Mouse (Mus musculus) embryonic facial prominence, embryonic 13.5 days (tissue): ENCODE measurements around the gene Chchd3. TPM values are rescaled to one million over a fixed set of nuclear protein-coding genes. Genes with fewer than 3 reads are reported as not detected.
A peak's percentile ranks its signal among the peaks of the same experiment; 100 is the strongest.

ENCODE experiments used
- ATAC-seq: fragments of 200-750 bp; cut with Nextera tagmentation; 2 replicates; pipeline ENCODE4 v1.8.0; 2017; ENCODE audit warnings: low read depth; ENCODE audit not compliant: insufficient number of reproducible peaks, insufficient read depth, low FRiP score, low TSS enrichment
- H3K27ac ChIP-seq: fragments of 300-500 bp; sonication (generic); 2 replicates; pipeline ENCODE4 v1.5.1; 2015; ENCODE audit warnings: moderate library complexity, mild to moderate bottlenecking, inconsistent platforms
- H3K27me3 ChIP-seq: fragments of 300-500 bp; sonication (generic); 2 replicates; pipeline ENCODE4 v1.6.1; 2015; ENCODE audit warnings: mild to moderate bottlenecking, inconsistent platforms
- H3K36me3 ChIP-seq: fragments of 300-500 bp; sonication (generic); 2 replicates; pipeline ENCODE4 v1.6.1; 2015; ENCODE audit warnings: mild to moderate bottlenecking, inconsistent platforms
- H3K4me1 ChIP-seq: fragments of 300-500 bp; sonication (generic); 2 replicates; pipeline ENCODE4 v1.6.1; 2015; ENCODE audit warnings: inconsistent platforms
- H3K4me2 ChIP-seq: fragments of 300-500 bp; sonication (generic); 2 replicates; pipeline ENCODE4 v1.6.1; 2015; ENCODE audit warnings: moderate library complexity, mild to moderate bottlenecking, inconsistent platforms
- H3K4me3 ChIP-seq: fragments of 300-500 bp; sonication (generic); 2 replicates; pipeline ENCODE4 v1.5.1; 2015; ENCODE audit warnings: mild to moderate bottlenecking, inconsistent platforms
- H3K9ac ChIP-seq: fragments of 300-500 bp; sonication (generic); 2 replicates; pipeline ENCODE4 v1.6.1; 2015; ENCODE audit warnings: mild to moderate bottlenecking, inconsistent platforms
- H3K9me3 ChIP-seq: fragments of 300-500 bp; sonication (generic); 2 replicates; pipeline ENCODE4 v1.6.1; 2016; ENCODE audit warnings: inconsistent platforms
- WGBS: fragments of 180-500 bp; shearing (Covaris S2); methylation state at CpG from one replicate; pipeline ENCODE4 v1.1.7; 2015; ENCODE audit warnings: mixed read lengths; 5-methylcytosine and 5-hydroxymethylcytosine counted together
- polyA plus RNA-seq: library from polyadenylated mRNA; unstranded; fragments of >200 nt; fragmentation: Nextera tagmentation; extraction: Ambion mirVana; gene quantifications from 2 replicates; pipeline ENCODE4 v1.2.1, GENCODE M21; 2015

Chchd3 gene
- 107 TPM in 2 replicates for polyA plus RNA-seq

- peak; percentile 100 for ATAC-seq
- Histone ChIP-seq H3K9me3 (no peaks in the 10 kb centered on the region), H3K27me3 (0 out of 2 replicates have a peak, but pooled peaks cover 2% of the 10 kb centered on the region), H3K36me3 (peaks cover 5% of the 10 kb centered on the region), H3K9ac (peak within 1 kb of the TSS; percentile 91), H3K27ac (peak within 1 kb of the TSS; percentile 57), H3K4me2 (peak within 1 kb of the TSS; percentile 84), H3K4me1 (peaks cover 5% of the 10 kb centered on the region), H3K4me3 (peak within 1 kb of the TSS; percentile 94)
- under 1% methylated on average over 50 of the region's 50 CpGs for WGBS
Observed at GRCm38 (mm10) chr6:33059735-33060576, at the start of gene Chchd3. Gene Chchd3, minus strand, starts transcription at chr6:33060260.

GRCm38 (mm10) chr6:33104661-33105060 lies 44.6 kb upstream of the Chchd3 start:
- Histone ChIP-seq H3K27me3 (no peaks in the 10 kb centered on the region), H3K4me3 (no peak overlapping the region), H3K36me3 (no peaks in the 10 kb centered on the region), H3K4me2 (no peak overlapping the region), H3K9ac (no peak overlapping the region), H3K9me3 (no peaks in the 10 kb centered on the region), H3K27ac (no peak overlapping the region), H3K4me1 (no peaks in the 10 kb centered on the region)
- 90% methylated on average over 6 of the region's 6 CpGs for WGBS
- no peak for ATAC-seq

- Histone ChIP-seq H3K27ac (no peak overlapping the region), H3K4me2 (no peak overlapping the region), H3K4me1 (peaks cover 3% of the 10 kb centered on the region; the same call in 1 of the 2 replicates), H3K9me3 (no peaks in the 10 kb centered on the region), H3K9ac (no peak overlapping the region), H3K36me3 (no peaks in the 10 kb centered on the region), H3K4me3 (no peak overlapping the region), H3K27me3 (no peaks in the 10 kb centered on the region)
- no peak for ATAC-seq
- 88% methylated on average over 4 of the region's 4 CpGs for WGBS
Observed at GRCm38 (mm10) chr6:33098903-33099302, 38.8 kb upstream of the Chchd3 start.

- Histone ChIP-seq H3K4me3 (no peak overlapping the region), H3K36me3 (no peaks in the 10 kb centered on the region), H3K9me3 (no peaks in the 10 kb centered on the region), H3K27ac (no peak overlapping the region), H3K9ac (no peak overlapping the region), H3K4me2 (no peak overlapping the region), H3K4me1 (peaks cover 3% of the 10 kb centered on the region; the same call in 1 of the 2 replicates), H3K27me3 (no peaks in the 10 kb centered on the region)
- 27% methylated on average over 8 of the region's 8 CpGs for WGBS
- no peak for ATAC-seq
Observed at GRCm38 (mm10) chr6:33094671-33095233, 34.7 kb upstream of the Chchd3 start.

GRCm38 (mm10) chr6:33080186-33080585 lies 20.1 kb upstream of the Chchd3 start:
- no peaks in the 10 kb centered on the region for H3K27me3 ChIP-seq
- no peaks in the 10 kb centered on the region for H3K4me1 ChIP-seq
- H3K27ac ChIP-seq, result no peak overlapping the region
- H3K4me2 ChIP-seq, result no peak overlapping the region
- H3K4me3 ChIP-seq, result no peak overlapping the region
- H3K9ac ChIP-seq, result no peak overlapping the region
- H3K9me3 ChIP-seq, result no peaks in the 10 kb centered on the region
- H3K36me3 ChIP-seq, result no peaks in the 10 kb centered on the region
- WGBS, result 85% methylated on average over 1 of the region's 1 CpGs
- no peak for ATAC-seq

GRCm38 (mm10) chr6:33078260-33078936 lies 18.3 kb upstream of the Chchd3 start:
- Histone ChIP-seq H3K9me3 (no peaks in the 10 kb centered on the region), H3K9ac (no peak overlapping the region), H3K27ac (no peak overlapping the region), H3K4me3 (no peak overlapping the region), H3K4me2 (no peak overlapping the region), H3K4me1 (no peaks in the 10 kb centered on the region), H3K27me3 (no peaks in the 10 kb centered on the region), H3K36me3 (no peaks in the 10 kb centered on the region)
- ATAC-seq, result no peak
- 82% methylated on average over 19 of the region's 19 CpGs for whole genome bisulfite sequencing

- 73% methylated on average over 4 of the region's 4 CpGs for WGBS
- H3K4me2 ChIP-seq, result no peak overlapping the region
- H3K27ac ChIP-seq, result no peak overlapping the region
- no peaks in the 10 kb centered on the region for H3K9me3 ChIP-seq
- no peaks in the 10 kb centered on the region for H3K4me1 ChIP-seq
- no peak overlapping the region for H3K9ac ChIP-seq
- no peak for ATAC-seq
- H3K4me3 ChIP-seq, result no peak overlapping the region
- peaks cover 7% of the 10 kb centered on the region; the same call in 1 of the 2 replicates for H3K27me3 ChIP-seq
- no peaks in the 10 kb centered on the region for H3K36me3 ChIP-seq
Observed at GRCm38 (mm10) chr6:33066462-33066861, 6.4 kb upstream of the Chchd3 start.

- H3K4me2 ChIP-seq, result peak overlapping the region; percentile 84
- H3K9me3 ChIP-seq, result no peaks in the 10 kb centered on the region
- peak overlapping the region; percentile 91 for H3K9ac ChIP-seq
- ATAC-seq, result no peak
- H3K36me3 ChIP-seq, result peaks cover 12% of the 10 kb centered on the region
- peak overlapping the region; percentile 94 for H3K4me3 ChIP-seq
- H3K4me1 ChIP-seq, result peaks cover 5% of the 10 kb centered on the region
- H3K27ac ChIP-seq, result peak overlapping the region; percentile 57; the same call in 1 of the 2 replicates
- WGBS, result 39% methylated on average over 7 of the region's 7 CpGs
- no peaks in the 10 kb centered on the region for H3K27me3 ChIP-seq
Observed at GRCm38 (mm10) chr6:33059276-33059675, 784 bp downstream of the Chchd3 start.

GRCm38 (mm10) chr6:33056392-33056791 lies 3.7 kb downstream of the Chchd3 start:
- no peak for ATAC-seq
- WGBS, result 87% methylated on average over 4 of the region's 4 CpGs

GRCm38 (mm10) chr6:33055663-33056062 lies 4.4 kb downstream of the Chchd3 start:
- no peak overlapping the region for H3K27ac ChIP-seq
- H3K4me1 ChIP-seq, result peaks cover 5% of the 10 kb centered on the region
- 90% methylated on average over 4 of the region's 4 CpGs for WGBS
- no peak overlapping the region for H3K4me2 ChIP-seq
- H3K4me3 ChIP-seq, result no peak overlapping the region
- no peaks in the 10 kb centered on the region for H3K9me3 ChIP-seq
- no peak overlapping the region for H3K9ac ChIP-seq
- ATAC-seq, result no peak
- H3K36me3 ChIP-seq, result peaks cover 14% of the 10 kb centered on the region
- H3K27me3 ChIP-seq, result no peaks in the 10 kb centered on the region

More at GRCm38 (mm10) chr6:33056392-33056791, 3.7 kb downstream of the Chchd3 start:
- no peak overlapping the region for H3K4me3 ChIP-seq
- H3K36me3 ChIP-seq, result peaks cover 14% of the 10 kb centered on the region
- H3K27ac ChIP-seq, result no peak overlapping the region
- no peaks in the 10 kb centered on the region for H3K27me3 ChIP-seq
- peaks cover 5% of the 10 kb centered on the region for H3K4me1 ChIP-seq
- H3K9ac ChIP-seq, result no peak overlapping the region
- no peak overlapping the region for H3K4me2 ChIP-seq
- no peaks in the 10 kb centered on the region for H3K9me3 ChIP-seq

GRCm38 (mm10) chr6:33054946-33055345 lies 5.1 kb downstream of the Chchd3 start:
- peaks cover 14% of the 10 kb centered on the region for H3K36me3 ChIP-seq
- H3K4me3 ChIP-seq, result no peak overlapping the region
- ATAC-seq, result no peak
- no peaks in the 10 kb centered on the region for H3K9me3 ChIP-seq
- no peak overlapping the region for H3K9ac ChIP-seq
- WGBS, result 91% methylated on average over 4 of the region's 4 CpGs
- H3K27ac ChIP-seq, result no peak overlapping the region
- peaks cover 5% of the 10 kb centered on the region for H3K4me1 ChIP-seq
- no peaks in the 10 kb centered on the region for H3K27me3 ChIP-seq
- no peak overlapping the region for H3K4me2 ChIP-seq
